Mouse (Mus musculus): Measurements from ENCODE around the gene Ak4. TPM values are rescaled to one million over a fixed set of nuclear protein-coding genes. Genes with fewer than 3 reads are reported as not detected.

Gene Ak4
- polyA plus RNA-seq, 1 experiment = 0.68 TPM

DNA sequence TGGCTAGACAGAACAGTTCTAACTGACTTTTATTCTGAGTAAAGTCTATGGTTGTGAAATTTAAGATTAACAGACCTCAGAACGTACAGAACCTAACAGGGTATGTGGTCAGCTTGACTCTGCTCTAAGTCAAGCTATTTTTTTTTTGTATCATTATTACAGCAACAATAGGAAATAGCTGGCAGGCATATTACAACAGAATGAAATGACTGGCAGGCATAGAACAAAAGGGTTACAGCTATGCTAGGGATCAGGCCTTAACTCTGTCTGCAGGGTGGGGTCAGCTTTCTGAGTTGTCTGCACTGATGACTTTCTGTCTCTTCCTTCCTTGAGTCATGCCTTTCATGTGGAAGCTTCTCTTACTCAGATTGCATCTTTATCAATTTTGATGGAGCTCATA, 17.1 kb upstream of the Ak4 start:
- no peak overlapping the region for H3K4me2 ChIP-seq (ENCODE audit: low read depth)
- no peak overlapping the region for H3K4me3 ChIP-seq
- no peaks in the 10 kb centered on the region for H3K36me3 ChIP-seq (ENCODE audit: control insufficient read depth, insufficient read depth)
- H3K27me3 ChIP-seq (ENCODE audit: control insufficient read depth, insufficient read depth, insufficient read length) = no peaks in the 10 kb centered on the region
- no peaks in the 10 kb centered on the region for H3K79me2 ChIP-seq (ENCODE audit: control insufficient read depth, insufficient read depth)
- no peak overlapping the region for H3ac ChIP-seq (ENCODE audit: control insufficient read depth, insufficient read length)
- no peak for TF ChIP-seq TCF12 (IDR thresholded peaks at IDR 0.05; ENCODE audit: insufficient read depth, poor library complexity, severe bottlenecking)
- no peak for TF ChIP-seq MYOG (IDR thresholded peaks at IDR 0.05; ENCODE audit: control insufficient read depth in 1 of 3, insufficient read depth in 1 of 3, insufficient read length in 2 of 3, low read depth in 2 of 3)

DNA sequence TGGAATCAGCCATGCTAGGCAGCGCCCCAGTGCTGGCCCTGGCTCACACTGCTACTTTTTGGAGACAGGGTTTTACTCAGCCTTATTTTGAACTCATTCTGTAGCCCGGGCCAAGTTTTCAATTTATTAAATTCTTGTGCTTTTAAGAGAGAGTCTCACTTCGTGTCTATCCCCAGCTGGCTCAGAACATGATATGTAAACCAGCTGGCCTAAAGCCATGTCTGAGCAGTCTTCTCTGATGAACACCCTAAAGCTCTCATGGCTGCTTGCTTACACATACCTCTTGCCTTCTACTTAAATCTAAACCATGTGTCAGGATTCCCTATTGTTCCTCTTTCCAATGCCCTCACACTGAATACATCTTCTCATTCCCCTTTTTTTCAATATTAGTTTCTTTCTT, 14.2 kb upstream of the Ak4 start:
- H3K4me2 ChIP-seq (ENCODE audit: low read depth) = no peak overlapping the region
- no peaks in the 10 kb centered on the region for H3K27me3 ChIP-seq (ENCODE audit: control insufficient read depth, insufficient read depth, insufficient read length)
- H3K79me2 ChIP-seq (ENCODE audit: control insufficient read depth, insufficient read depth) = no peaks in the 10 kb centered on the region
- H3K36me3 ChIP-seq (ENCODE audit: control insufficient read depth, insufficient read depth) = no peaks in the 10 kb centered on the region
- H3ac ChIP-seq (ENCODE audit: control insufficient read depth, insufficient read length) = no peak overlapping the region
- TF ChIP-seq USF1 (IDR thresholded peaks at IDR 0.05; ENCODE audit: low read depth) (no peak), SRF (IDR thresholded peaks at IDR 0.05; ENCODE audit: control insufficient read depth, insufficient read length, low read depth) (no peak), REST (IDR thresholded peaks at IDR 0.05; ENCODE audit: insufficient read depth, insufficient read length) (no peak), TCF3 (IDR thresholded peaks at IDR 0.05; ENCODE audit: insufficient read length, low read depth) (no peak), POLR2A (IDR thresholded peaks at IDR 0.05; ENCODE audit: insufficient read length, low read depth) (no peak), MAX (IDR thresholded peaks at IDR 0.05; ENCODE audit: low read depth) (no peak), CEBPB (IDR thresholded peaks at IDR 0.05; ENCODE audit: insufficient read depth, poor library complexity, severe bottlenecking) (no peak), E2F4 (IDR thresholded peaks at IDR 0.05; ENCODE audit: insufficient read depth) (no peak), MYOG (IDR thresholded peaks at IDR 0.05; ENCODE audit: control insufficient read depth in 1 of 3, insufficient read depth in 1 of 3, insufficient read length in 2 of 3, low read depth in 2 of 3) (no peak), MYOD1 (IDR thresholded peaks at IDR 0.05; ENCODE audit: control insufficient read depth in 1 of 3, insufficient read length in 2 of 3, low read depth in 2 of 3) (no peak), POLR2AphosphoS2 (IDR thresholded peaks at IDR 0.05; ENCODE audit: insufficient read length, low read depth) (no peak), TCF12 (IDR thresholded peaks at IDR 0.05; ENCODE audit: insufficient read depth, poor library complexity, severe bottlenecking) (no peak)
- H3K4me3 ChIP-seq = no peak overlapping the region

DNA sequence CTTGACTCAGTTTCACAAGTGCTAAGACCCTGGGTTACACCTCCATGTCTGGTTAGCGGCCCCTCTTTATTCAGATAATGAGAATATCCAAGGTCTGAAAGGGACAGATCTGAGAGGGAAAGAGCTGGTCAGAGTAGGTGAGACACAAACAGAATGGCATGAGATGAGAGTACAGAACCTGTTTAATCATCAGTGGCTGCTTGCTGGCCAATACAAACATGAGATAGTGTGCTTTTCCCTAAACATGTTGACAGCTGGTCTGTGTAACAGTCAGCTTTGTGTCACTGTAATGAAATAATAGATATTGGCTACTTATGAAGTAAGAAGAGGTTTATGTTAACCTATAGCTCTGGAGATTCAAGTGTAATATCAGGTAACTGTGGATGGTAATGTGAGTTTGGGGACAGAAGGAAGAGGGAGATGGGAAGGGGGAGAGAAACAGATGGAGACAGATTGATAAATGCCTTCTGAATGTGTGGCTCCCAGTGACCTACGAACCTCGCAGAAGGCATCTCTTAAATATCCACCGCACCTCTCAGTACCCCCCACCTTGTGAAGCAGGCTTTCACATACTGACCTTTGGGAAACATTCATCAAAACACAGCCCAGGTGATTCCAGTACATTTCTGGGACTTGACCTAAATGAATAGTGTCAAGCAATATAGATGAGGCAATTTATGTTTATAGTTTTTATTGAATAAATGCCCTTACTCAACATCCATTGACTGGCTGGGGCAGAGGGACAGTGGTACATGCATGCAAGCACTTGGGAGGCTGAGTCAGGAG, 12.5 kb upstream of the Ak4 start:
- H3K27me3 ChIP-seq (ENCODE audit: control insufficient read depth, insufficient read depth, insufficient read length) = no peaks in the 10 kb centered on the region
- H3K79me2 ChIP-seq (ENCODE audit: control insufficient read depth, insufficient read depth) = no peaks in the 10 kb centered on the region
- no peaks in the 10 kb centered on the region for H3K36me3 ChIP-seq (ENCODE audit: control insufficient read depth, insufficient read depth)
- no peak overlapping the region for H3K4me3 ChIP-seq
- no peak overlapping the region for H3ac ChIP-seq (ENCODE audit: control insufficient read depth, insufficient read length)
- H3K4me2 ChIP-seq (ENCODE audit: low read depth) = no peak overlapping the region
- no peak for TF ChIP-seq MYOD1 (IDR thresholded peaks at IDR 0.05; ENCODE audit: control insufficient read depth in 1 of 3, insufficient read length in 2 of 3, low read depth in 2 of 3)
- TF ChIP-seq USF1 (IDR thresholded peaks at IDR 0.05; ENCODE audit: low read depth) = no peak
- TF ChIP-seq TCF12 (IDR thresholded peaks at IDR 0.05; ENCODE audit: insufficient read depth, poor library complexity, severe bottlenecking) = no peak
- no peak for TF ChIP-seq MAX (IDR thresholded peaks at IDR 0.05; ENCODE audit: low read depth)
- TF ChIP-seq SRF (IDR thresholded peaks at IDR 0.05; ENCODE audit: control insufficient read depth, insufficient read length, low read depth) = no peak
- TF ChIP-seq CEBPB (IDR thresholded peaks at IDR 0.05; ENCODE audit: insufficient read depth, poor library complexity, severe bottlenecking) = no peak
- no peak for TF ChIP-seq MYOG (IDR thresholded peaks at IDR 0.05; ENCODE audit: control insufficient read depth in 1 of 3, insufficient read depth in 1 of 3, insufficient read length in 2 of 3, low read depth in 2 of 3)
- TF ChIP-seq E2F4 (IDR thresholded peaks at IDR 0.05; ENCODE audit: insufficient read depth) = no peak
- TF ChIP-seq TCF3 (IDR thresholded peaks at IDR 0.05; ENCODE audit: insufficient read length, low read depth) = no peak
- no peak for TF ChIP-seq POLR2AphosphoS2 (IDR thresholded peaks at IDR 0.05; ENCODE audit: insufficient read length, low read depth)

GRCm38 (mm10) chr4:101416966-101417365, 2.1 kb upstream of the Ak4 start:
- no peak for TF ChIP-seq REST (IDR thresholded peaks at IDR 0.05; ENCODE audit: insufficient read depth, insufficient read length)
- TF ChIP-seq POLR2A (IDR thresholded peaks at IDR 0.05; ENCODE audit: insufficient read length, low read depth) = no peak
- TF ChIP-seq MAX (IDR thresholded peaks at IDR 0.05; ENCODE audit: low read depth) = no peak
- no peak for TF ChIP-seq MYOD1 (IDR thresholded peaks at IDR 0.05; ENCODE audit: control insufficient read depth in 1 of 3, insufficient read length in 2 of 3, low read depth in 2 of 3)
- TF ChIP-seq MYOG (IDR thresholded peaks at IDR 0.05; ENCODE audit: control insufficient read depth in 1 of 3, insufficient read depth in 1 of 3, insufficient read length in 2 of 3, low read depth in 2 of 3) = no peak
- no peak for TF ChIP-seq SRF (IDR thresholded peaks at IDR 0.05; ENCODE audit: control insufficient read depth, insufficient read length, low read depth)
- no peak for TF ChIP-seq CEBPB (IDR thresholded peaks at IDR 0.05; ENCODE audit: insufficient read depth, poor library complexity, severe bottlenecking)
- H3ac ChIP-seq (ENCODE audit: control insufficient read depth, insufficient read length) = no peak overlapping the region
- H3K27me3 ChIP-seq (ENCODE audit: control insufficient read depth, insufficient read depth, insufficient read length) = peaks cover 25% of the 10 kb centered on the region
- H3K4me2 ChIP-seq (ENCODE audit: low read depth) = no peak overlapping the region
- H3K79me2 ChIP-seq (ENCODE audit: control insufficient read depth, insufficient read depth) = no peaks in the 10 kb centered on the region
- H3K36me3 ChIP-seq (ENCODE audit: control insufficient read depth, insufficient read depth) = no peaks in the 10 kb centered on the region
- H3K4me3 ChIP-seq = no peak overlapping the region

Data from myocyte (in vitro differentiated cells).